Mouse (Mus musculus) left cerebral cortex, postnatal 14 days (tissue): ENCODE measurements around the gene Kdm6b. TPM values are rescaled to one million over a fixed set of nuclear protein-coding genes. Genes with fewer than 3 reads are reported as not detected.

Source experiments
- DNase-seq, 2 experiments: peaks; one replicate each; pipeline ENCODE4 v3.0.0; 2021 to 2022; ENCODE audit warnings: low spot score in 2 of 2, mixed read lengths in 1 of 2
- intact Hi-C: fragments of 180-260 bp; cut with DNase I; formaldehyde crosslinking; loops from one replicate; pipeline ENCODE4 v1.15.1; 2025
- total RNA-seq, 2 experiments: library from RNA; stranded (reverse); gene quantifications; 2 replicates each; pipeline ENCODE4 v1.2.3; 2021

Gene Kdm6b
- total RNA-seq, 2 experiments from 2014 or later, result 33.0 to 33.3 TPM

- intact Hi-C loops, result no loop called here
- peak; percentile 66 to 71 for DNase-seq
These were observed 41.3 kb downstream of the Kdm6b start for GRCm38 (mm10) chr11:69372056-69372779.

DNA sequence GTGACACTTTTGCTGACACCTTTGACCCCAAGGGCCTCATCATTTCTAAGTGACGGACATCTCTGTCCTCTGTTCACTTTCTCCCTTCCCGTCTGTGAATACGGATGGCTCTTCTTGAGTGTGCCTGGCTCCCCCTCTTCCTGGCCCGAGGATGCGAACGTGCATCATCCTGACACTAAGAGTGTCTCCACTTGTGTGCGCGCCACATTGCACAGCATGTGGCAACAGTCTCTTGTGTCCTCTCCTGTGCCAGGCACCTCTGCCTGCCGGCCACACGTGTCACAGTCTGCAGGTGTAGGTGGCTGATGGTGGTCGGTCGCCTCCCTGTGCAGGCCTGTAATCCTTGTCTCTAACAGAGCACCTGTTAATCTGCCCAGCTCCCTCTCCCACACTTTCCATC lies 41.9 kb downstream of the Kdm6b start:
- intact Hi-C loops, result no loop called here

GRCm38 (mm10) chr11:69370817-69371215 lies 42.7 kb downstream of the Kdm6b start:
- DNase-seq, result no peak
- intact Hi-C loops, result no loop called here

More for the DNA sequence above, 41.9 kb downstream of the Kdm6b start:
- no peak for DNase-seq

- no peak for DNase-seq
- intact Hi-C loops, result loop anchor here (5.0 kb wide), 2 partner anchors 43 to 248 kb away; partner anchors contain the start of genes 9130213A22Rik, Hes7 and Kcnab3
These were observed 43.3 kb downstream of the Kdm6b start for GRCm38 (mm10) chr11:69369990-69370816.

DNA sequence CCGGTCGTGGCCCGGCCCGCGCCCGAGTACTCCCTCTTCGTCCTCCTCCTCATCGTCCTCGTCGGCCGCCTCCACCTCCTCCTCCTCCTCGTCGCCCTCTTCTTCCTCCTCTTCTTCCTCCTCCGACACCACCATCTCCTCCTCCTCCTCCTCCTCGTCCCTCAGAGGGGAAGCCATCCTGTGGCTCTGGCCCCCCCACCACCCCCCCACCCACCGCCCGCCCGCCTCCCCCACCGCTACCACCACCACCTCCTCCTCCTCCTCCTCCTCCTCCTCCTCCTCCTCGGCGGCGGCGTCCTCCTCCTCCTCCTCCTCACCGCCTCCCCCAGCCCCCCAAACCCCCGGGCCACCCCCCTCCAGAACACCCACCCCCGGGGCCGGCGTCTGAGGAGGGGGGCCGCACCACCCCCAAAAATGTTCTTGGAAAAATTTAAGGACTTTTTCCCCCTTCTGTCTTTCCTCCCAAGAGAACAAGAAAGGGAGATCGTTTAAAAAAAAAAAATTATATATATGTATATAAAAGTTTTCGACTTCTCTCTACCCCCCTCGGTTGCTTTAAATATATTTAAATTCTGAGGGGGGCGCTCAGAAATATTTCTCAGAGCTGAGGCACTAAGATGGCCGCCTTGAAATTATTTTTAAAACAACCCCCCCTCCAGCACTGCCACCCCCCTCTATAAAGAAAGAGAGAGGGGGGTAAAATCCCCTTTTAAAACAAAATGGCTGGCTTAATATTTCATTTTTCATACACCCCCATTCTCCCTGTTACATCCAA lies 44.1 kb downstream of the Kdm6b start, which contains the start of gene Chd3:
Chd3 (minus strand) TSS at position 192 of the 775 bp plus-strand sequence.
- DNase-seq, result no peak
- intact Hi-C loops, result loop anchor here (5.0 kb wide), 2 partner anchors 42 to 247 kb away; partner anchors contain the start of genes 9130213A22Rik, Hes7 and Kcnab3

GRCm38 (mm10) chr11:69368356-69369214 lies 44.9 kb downstream of the Kdm6b start:
- intact Hi-C loops, result loop anchor here (5.0 kb wide), 2 partner anchors 41 to 246 kb away; partner anchors contain the start of genes 9130213A22Rik, Hes7 and Kcnab3
- DNase-seq, result peak in 1 of 2 experiments; percentile 31

DNA sequence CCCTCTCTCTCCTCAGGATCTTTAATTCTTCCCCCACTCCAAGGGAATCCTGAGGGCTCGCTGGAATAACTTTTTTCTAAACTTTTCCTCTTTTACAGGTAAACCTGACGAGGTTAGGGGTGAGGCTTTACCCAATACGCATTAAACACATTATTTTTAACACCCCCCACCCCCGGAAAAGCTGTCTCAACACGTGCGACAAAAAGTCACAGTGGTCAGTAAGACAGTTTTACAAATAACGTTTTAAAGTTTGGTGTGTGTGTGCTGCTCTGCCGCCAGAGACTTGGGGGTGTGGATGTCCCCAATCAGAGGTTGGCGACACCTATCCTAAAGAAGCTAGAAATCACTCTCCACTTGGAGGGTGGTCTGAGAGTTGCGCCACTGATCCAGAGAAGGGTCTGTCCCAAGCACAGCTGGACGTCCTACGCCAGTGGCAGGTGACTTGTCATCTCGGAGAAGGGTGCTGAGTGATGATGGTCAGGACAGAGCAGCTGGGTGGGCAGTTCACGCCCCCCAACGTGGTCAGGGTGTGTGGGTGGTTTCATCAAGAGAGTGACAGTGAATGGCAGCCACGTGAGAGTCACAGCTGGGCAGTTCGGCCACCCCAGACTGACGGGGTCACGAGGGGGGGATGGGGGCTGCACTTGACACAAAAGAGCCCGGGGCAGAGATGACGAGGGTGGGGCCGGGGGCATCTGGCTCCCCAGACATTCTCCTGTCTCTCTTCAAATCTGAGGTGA lies 45.7 kb downstream of the Kdm6b start:
- DNase-seq, result no peak
- intact Hi-C loops, result loop anchor here (2.0 to 5.0 kb wide), 3 partner anchors 27 to 245 kb away; partner anchors contain the start of genes 9130213A22Rik, Hes7, Kcnab3 and Rnf227

DNA sequence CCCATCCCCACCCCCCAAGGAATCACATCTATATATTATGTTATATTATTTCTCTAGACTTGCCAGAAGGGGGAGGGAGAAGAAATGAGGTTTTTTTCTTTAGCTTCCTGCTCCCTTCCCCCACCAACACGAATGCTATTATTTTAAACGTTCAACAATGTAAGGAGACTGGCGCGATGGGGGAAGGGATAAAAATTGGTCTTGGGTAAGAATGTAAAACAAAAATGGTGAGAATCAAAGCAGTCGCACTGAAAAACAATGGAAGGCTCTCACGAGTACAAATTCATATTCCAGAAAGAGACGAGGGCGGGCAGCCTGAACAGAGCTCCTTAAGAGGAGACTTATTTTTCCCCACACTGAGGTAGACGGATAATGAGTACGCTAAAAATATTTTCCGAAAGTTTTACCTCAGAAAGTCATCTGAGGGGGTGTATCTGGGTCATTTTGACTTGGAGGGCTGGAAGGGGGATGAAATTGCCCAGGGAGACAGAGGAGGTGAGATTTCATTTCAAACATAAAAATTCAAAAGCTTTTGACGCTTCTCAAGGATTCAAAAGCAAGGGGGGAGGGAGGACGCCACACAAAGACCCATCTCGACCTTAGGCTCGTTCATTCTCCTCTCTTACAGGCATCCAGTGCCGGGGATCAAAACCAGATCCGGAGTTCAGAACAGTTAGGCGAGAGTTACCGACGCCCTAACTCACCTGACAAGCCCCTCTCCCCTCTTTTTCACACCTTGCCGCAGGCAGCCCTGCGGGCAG lies 46.4 kb downstream of the Kdm6b start:
- intact Hi-C loops, result loop anchor here (2.0 to 5.0 kb wide), 3 partner anchors 26 to 245 kb away; partner anchors contain the start of genes 9130213A22Rik, Hes7, Kcnab3 and Rnf227
- peak; percentile 50 to 70 for DNase-seq

DNA sequence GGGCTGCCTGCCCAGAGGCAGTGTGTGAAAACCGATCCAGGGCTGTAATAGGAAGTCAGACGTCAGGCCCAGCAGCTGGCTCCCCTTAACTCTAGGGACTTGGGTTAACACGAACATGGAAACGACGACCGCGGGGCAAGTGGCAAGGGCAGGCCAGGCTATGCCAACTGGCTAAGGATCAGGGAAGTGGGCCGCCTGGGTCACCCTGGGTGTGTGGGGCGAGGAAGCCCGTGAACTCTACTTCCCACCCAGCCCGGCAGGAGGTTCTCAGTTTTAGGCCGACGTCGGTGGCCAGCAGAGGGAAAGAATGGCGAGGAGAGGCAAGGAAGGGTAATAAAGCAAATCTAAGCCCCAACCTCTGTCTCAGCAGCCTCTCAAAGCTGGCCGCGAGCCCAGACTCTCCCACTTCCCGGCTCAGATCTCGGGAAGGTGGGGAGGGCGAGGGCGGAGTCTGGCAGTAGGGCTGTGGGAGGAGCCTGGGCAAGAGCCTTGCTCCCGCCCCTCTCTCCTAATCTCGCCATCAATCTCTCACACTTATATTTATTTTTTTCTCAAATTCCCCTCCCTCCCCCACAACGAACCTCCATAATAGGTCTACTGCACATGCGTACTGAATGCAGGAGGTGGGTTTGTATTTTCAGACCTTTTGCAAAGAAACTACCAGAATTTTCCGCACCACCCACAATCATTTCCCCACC lies 47.2 kb downstream of the Kdm6b start:
- peak; percentile 96 to 98 for DNase-seq
- intact Hi-C loops, result loop anchor here (2.0 to 5.0 kb wide), 3 partner anchors 26 to 244 kb away; partner anchors contain the start of genes 9130213A22Rik, Hes7, Kcnab3 and Rnf227

GRCm38 (mm10) chr11:69365722-69366121 lies 47.8 kb downstream of the Kdm6b start:
- intact Hi-C loops, result loop anchor here (2.0 to 5.0 kb wide), 3 partner anchors 25 to 243 kb away; partner anchors contain the start of genes 9130213A22Rik, Hes7, Kcnab3 and Rnf227
- no peak for DNase-seq

DNA sequence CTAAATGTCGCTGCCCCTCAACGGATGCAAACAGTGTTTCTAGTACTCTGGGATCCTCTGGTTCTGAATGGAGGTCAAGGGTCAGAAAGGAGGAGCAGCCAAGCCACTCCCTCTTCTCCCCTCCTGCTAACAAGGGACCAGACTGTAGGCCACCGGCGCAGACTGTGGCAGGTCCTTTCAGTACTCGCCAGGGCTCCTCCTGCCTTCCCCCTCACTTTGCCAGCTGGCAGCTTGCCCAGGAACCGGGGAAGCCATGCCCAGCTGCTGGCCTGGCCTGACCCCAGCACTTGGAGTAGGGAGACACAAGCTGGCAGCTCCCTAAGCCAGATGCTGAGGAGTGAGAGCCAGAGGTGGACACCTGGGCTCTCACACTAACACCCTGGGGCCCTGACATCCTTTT lies 48.6 kb downstream of the Kdm6b start:
- DNase-seq, result peak; percentile 89 to 94
- intact Hi-C loops, result loop anchor here (5.0 kb wide), 2 partner anchors 38 to 243 kb away; partner anchors contain the start of genes 9130213A22Rik, Hes7 and Kcnab3

- no peak for DNase-seq
- intact Hi-C loops, result no loop called here
These were observed 49.1 kb downstream of the Kdm6b start for GRCm38 (mm10) chr11:69364376-69364775.

GRCm38 (mm10) chr11:69362479-69362878 lies 51.0 kb downstream of the Kdm6b start:
- intact Hi-C loops, result no loop called here
- no peak for DNase-seq

DNA sequence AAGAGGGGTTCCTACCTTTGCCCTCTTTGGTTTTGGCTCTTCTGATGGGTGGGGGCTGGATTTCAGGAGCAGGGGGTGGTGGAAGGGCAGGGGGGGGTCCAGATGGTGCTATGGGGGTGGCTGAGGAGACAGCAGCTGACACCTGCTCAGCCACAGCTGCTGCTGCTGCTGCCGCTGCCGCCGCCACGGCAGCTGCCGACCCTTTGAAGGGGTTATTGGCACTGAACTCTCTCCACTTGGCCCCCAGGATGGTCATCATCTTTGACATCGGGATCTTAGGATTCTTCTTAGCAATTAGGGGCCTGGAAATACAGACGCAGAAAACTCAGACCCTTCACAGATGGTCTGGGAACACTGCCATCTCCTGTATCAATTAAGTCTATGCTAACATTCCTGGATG lies 51.5 kb downstream of the Kdm6b start:
- intact Hi-C loops, result no loop called here
- DNase-seq, result no peak

- intact Hi-C loops, result loop anchor here (1.0 kb wide), 1 partner anchor 8 kb away; no protein-coding TSS in a partner anchor
- no peak for DNase-seq
These were observed 55.8 kb downstream of the Kdm6b start for GRCm38 (mm10) chr11:69357690-69358089.

- no peak for DNase-seq
- intact Hi-C loops, result no loop called here
These were observed 56.9 kb downstream of the Kdm6b start for GRCm38 (mm10) chr11:69356544-69356943.
